Mouse (Mus musculus): ENCODE measurements around the gene Rb1.

DNA sequence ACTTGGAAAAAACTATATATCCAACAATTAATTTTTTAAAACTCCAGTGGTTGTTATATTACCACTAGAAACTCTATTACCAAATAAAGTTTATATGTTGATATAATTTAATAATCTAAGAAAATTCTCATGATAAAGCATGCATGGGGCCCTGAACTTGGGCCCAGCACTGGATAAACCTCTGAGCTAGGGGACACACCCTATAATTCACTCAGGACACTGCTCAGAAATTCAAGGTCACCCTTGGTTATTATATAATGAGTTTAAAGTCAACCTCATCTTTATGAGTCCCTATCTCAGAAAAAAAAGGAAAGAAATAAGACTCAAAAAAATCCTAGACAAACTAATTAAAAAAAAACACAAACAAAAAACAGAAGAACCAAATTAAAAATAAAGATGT lies 8.7 kb downstream of the Rb1 start:
- TF ChIP-seq CTCF (IDR thresholded peaks at IDR 0.05 in 2 of 3, conservative IDR thresholded peaks at IDR 0.05 in 1 of 3; ENCODE audit: control insufficient read depth in 1 of 3, insufficient read depth in 1 of 3, low read depth in 2 of 3, low read length in 3 of 3, poor library complexity in 1 of 3, severe bottlenecking in 1 of 3) (no peak), MAFK (IDR thresholded peaks at IDR 0.05; ENCODE audit: borderline replicate concordance, low read depth, low read length) (no peak), CHD1 (IDR thresholded peaks at IDR 0.05; ENCODE audit: low read depth, low read length) (no peak), POLR2A (IDR thresholded peaks at IDR 0.05; ENCODE audit: control insufficient read depth in 1 of 2, insufficient read depth in 1 of 2, low read depth in 1 of 2, low read length in 2 of 2, poor library complexity in 1 of 2) (no peak), NELFE (IDR thresholded peaks at IDR 0.05; ENCODE audit: low read depth, low read length) (no peak)

Measured in MEL (cell line).